25 mouse cellular contexts compared by ENCODE assay signal in genomic region chr6:34943499-34943898, GRCm38 (mm10). TPM values are rescaled to one million over a fixed set of nuclear protein-coding genes. Genes with fewer than 3 reads are reported as not detected.
"Had no signal": no experiment of that assay in that cellular context is flagged by ENCODE, and none has a peak within 500 bp of the region (broad histone marks: within the 10 kb centered on the region; RNA-seq: fewer than 3 reads in every experiment).

No protein-coding gene starts in this region.

- H3K36me3 ChIP-seq: intestine, embryonic 15.5 days; kidney, embryonic 15.5 days; liver, embryonic 13.5 days; lung, embryonic 15.5 days had no signal

- H3K4me1 ChIP-seq: intestine, embryonic 15.5 days; midbrain, embryonic 13.5 days had no signal

- H3K9me3 ChIP-seq: intestine, embryonic 15.5 days; liver, embryonic 13.5 days; lung, embryonic 15.5 days; midbrain, embryonic 13.5 days had no signal

- DNase-seq: kidney, adult 11 months; kidney, adult 8-10 months; kidney, postnatal 10 days; kidney, postnatal 36 days; layer of hippocampus, postnatal 36 days; liver, embryonic 13.5 days; lung, postnatal 14 days; right cerebral cortex, adult 18-20 months; right cerebral cortex, postnatal 14 days; right cerebral cortex, postnatal 4 days had no signal

- H3K9ac ChIP-seq: intestine, embryonic 15.5 days; kidney, embryonic 15.5 days; liver, embryonic 13.5 days; lung, embryonic 15.5 days; midbrain, embryonic 13.5 days had no signal

- H3K27ac ChIP-seq: intestine, embryonic 15.5 days; kidney, embryonic 15.5 days; left cerebral cortex, adult 2 months; liver, embryonic 13.5 days; lung, embryonic 15.5 days; macrophage; midbrain, embryonic 13.5 days; stomach, postnatal 0 days had no signal

- H3K4me3 ChIP-seq: intestine, embryonic 15.5 days; kidney, embryonic 15.5 days; left cerebral cortex, adult 2 months; liver, embryonic 13.5 days; lung, embryonic 15.5 days; midbrain, embryonic 13.5 days had no signal

- H3K4me2 ChIP-seq: intestine, embryonic 15.5 days; kidney, embryonic 15.5 days; liver, embryonic 13.5 days; lung, embryonic 15.5 days; midbrain, embryonic 13.5 days had no signal

- ATAC-seq: intestine, embryonic 15.5 days; midbrain, embryonic 13.5 days had no signal

- H3K27me3 ChIP-seq: intestine, embryonic 15.5 days; kidney, embryonic 15.5 days; lung, embryonic 15.5 days; midbrain, embryonic 13.5 days had no signal

RNA-seq across cellular contexts. Expression of gene Stra8, which starts 23.5 kb away (rescaled TPM):
- polyA plus RNA-seq: intestine, embryonic 15.5 days; kidney, embryonic 15.5 days; limb, embryonic 11.5 days; liver, adult 2 months; liver, embryonic 13.5 days; liver, embryonic 16.5 days; lung, embryonic 15.5 days; macrophage; midbrain, embryonic 13.5 days; midbrain, postnatal 0 days; neural tube, embryonic 11.5 days; neural tube, embryonic 14.5 days; stomach, embryonic 14.5 days; urinary bladder, adult 2 months had no signal
